Mouse (Mus musculus): ENCODE data around the gene S100z.

GRCm38 (mm10) chr13:95524424-95524673 is 45.8 kb upstream of the S100z start:
- no peak for TF ChIP-seq POLR2A (IDR thresholded peaks at IDR 0.05; ENCODE audit: insufficient read length, low read depth)
- TF ChIP-seq MAX (IDR thresholded peaks at IDR 0.05; ENCODE audit: low read depth): no peak
- no peak for TF ChIP-seq USF1 (IDR thresholded peaks at IDR 0.05; ENCODE audit: low read depth)
- TF ChIP-seq CEBPB (IDR thresholded peaks at IDR 0.05; ENCODE audit: insufficient read depth, poor library complexity, severe bottlenecking): no peak
- TF ChIP-seq SRF (IDR thresholded peaks at IDR 0.05; ENCODE audit: control insufficient read depth, insufficient read length, low read depth): no peak
- TF ChIP-seq POLR2AphosphoS2 (IDR thresholded peaks at IDR 0.05; ENCODE audit: insufficient read length, low read depth): no peak
- TF ChIP-seq TCF12 (IDR thresholded peaks at IDR 0.05; ENCODE audit: insufficient read depth, poor library complexity, severe bottlenecking): no peak
- TF ChIP-seq MYOG (IDR thresholded peaks at IDR 0.05; ENCODE audit: control insufficient read depth in 1 of 3, insufficient read depth in 1 of 3, insufficient read length in 2 of 3, low read depth in 2 of 3): no peak
- TF ChIP-seq REST (IDR thresholded peaks at IDR 0.05; ENCODE audit: insufficient read depth, insufficient read length): no peak
- no peak for TF ChIP-seq TCF3 (IDR thresholded peaks at IDR 0.05; ENCODE audit: insufficient read length, low read depth)
- TF ChIP-seq MYOD1 (IDR thresholded peaks at IDR 0.05; ENCODE audit: control insufficient read depth in 1 of 3, insufficient read length in 2 of 3, low read depth in 2 of 3): no peak
